Mouse (Mus musculus) heart, postnatal 25 days (tissue): ENCODE results near the gene Fcho2. TPM values are rescaled to one million over a fixed set of nuclear protein-coding genes. Genes with fewer than 3 reads are reported as not detected.

Source experiments
- DNase-seq: peaks from one replicate; pipeline ENCODE4 v3.0.0; 2022; ENCODE audit warnings: low spot score
- intact Hi-C: fragments of 180-260 bp; cut with DNase I; formaldehyde crosslinking; loops from one replicate; pipeline ENCODE4 v1.15.1; 2025
- total RNA-seq, 2 experiments: library from RNA; stranded (reverse); gene quantifications; 2 replicates each; pipeline ENCODE4 v1.2.3; 2021

Fcho2 gene
- total RNA-seq, 2 experiments from 2014 or later = 33.7 to 40.2 TPM

- no peak for DNase-seq
- intact Hi-C loops = loop anchor here (5.0 kb wide), 1 partner anchor 129 kb away; no protein-coding TSS in a partner anchor
Measured at GRCm38 (mm10) chr13:98726494-98726893, 88.8 kb downstream of the Fcho2 start.

- intact Hi-C loops = no loop called here
- DNase-seq = no peak
Measured at GRCm38 (mm10) chr13:98723430-98723829, 91.8 kb downstream of the Fcho2 start.

GRCm38 (mm10) chr13:98722296-98722695 is 93.0 kb downstream of the Fcho2 start:
- intact Hi-C loops = no loop called here
- no peak for DNase-seq

- no peak for DNase-seq
- intact Hi-C loops = no loop called here
Measured at GRCm38 (mm10) chr13:98716176-98716575, 99.1 kb downstream of the Fcho2 start.

- intact Hi-C loops = no loop called here
- DNase-seq = no peak
Measured at GRCm38 (mm10) chr13:98715443-98715990, 99.7 kb downstream of the Fcho2 start.

GRCm38 (mm10) chr13:98710655-98711054 is 104.6 kb downstream of the Fcho2 start:
- no peak for DNase-seq
- intact Hi-C loops = no loop called here

GRCm38 (mm10) chr13:98710236-98710635 is 105.0 kb downstream of the Fcho2 start:
- DNase-seq = no peak
- intact Hi-C loops = no loop called here

GRCm38 (mm10) chr13:98705501-98705900 is 109.7 kb downstream of the Fcho2 start:
- intact Hi-C loops = no loop called here
- no peak for DNase-seq

- intact Hi-C loops = no loop called here
- no peak for DNase-seq
Measured at GRCm38 (mm10) chr13:98703786-98704185, 111.5 kb downstream of the Fcho2 start.

- intact Hi-C loops = no loop called here
Measured at GRCm38 (mm10) chr13:98702361-98702760, 112.9 kb downstream of the Fcho2 start.

GRCm38 (mm10) chr13:98701309-98701675 is 114.0 kb downstream of the Fcho2 start:
- intact Hi-C loops = no loop called here
- no peak for DNase-seq

More at GRCm38 (mm10) chr13:98702361-98702760, 112.9 kb downstream of the Fcho2 start:
- DNase-seq = no peak

GRCm38 (mm10) chr13:98700661-98701308 is 114.5 kb downstream of the Fcho2 start:
- intact Hi-C loops = no loop called here
- DNase-seq = no peak

- intact Hi-C loops = no loop called here
- DNase-seq = no peak
Measured at GRCm38 (mm10) chr13:98699982-98700540, 115.2 kb downstream of the Fcho2 start.

- intact Hi-C loops = no loop called here
- DNase-seq = no peak
Measured at GRCm38 (mm10) chr13:98699051-98699744, 116.1 kb downstream of the Fcho2 start.

- intact Hi-C loops = no loop called here
- no peak for DNase-seq
Measured at GRCm38 (mm10) chr13:98696716-98697115, 118.5 kb downstream of the Fcho2 start.

- intact Hi-C loops = no loop called here
- no peak for DNase-seq
Measured at GRCm38 (mm10) chr13:98695546-98695945, 119.7 kb downstream of the Fcho2 start.

- DNase-seq = no peak
- intact Hi-C loops = no loop called here
Measured at GRCm38 (mm10) chr13:98694773-98695314, 120.4 kb downstream of the Fcho2 start, which contains the start of gene Tmem171. Tmem171 (minus strand) TSS chr13:98694834.

- intact Hi-C loops = no loop called here
- DNase-seq = no peak
Measured at GRCm38 (mm10) chr13:98693316-98693715, 121.9 kb downstream of the Fcho2 start.

GRCm38 (mm10) chr13:98691956-98692515 is 123.2 kb downstream of the Fcho2 start:
- no peak for DNase-seq
- intact Hi-C loops = no loop called here

GRCm38 (mm10) chr13:98690886-98691285 is 124.4 kb downstream of the Fcho2 start:
- no peak for DNase-seq
- intact Hi-C loops = no loop called here
